Mouse (Mus musculus) lung, postnatal 4 days (tissue): ENCODE measurements at regions not wholly inside any gene's neighbourhood (a gene's known extent, or its start where the extent isn't known, plus 50 kb on each side); places are given as distances from the start of the nearest gene placed in this dataset.
"Not testable (repeated sequence)": the region's sequence is repeated elsewhere in the genome, so short reads cannot be mapped to it uniquely, and the experiment has no call there.

ENCODE experiments used
- DNase-seq, 2 experiments: peaks; one replicate each; pipeline ENCODE4 v3.0.0; 2021

DNA sequence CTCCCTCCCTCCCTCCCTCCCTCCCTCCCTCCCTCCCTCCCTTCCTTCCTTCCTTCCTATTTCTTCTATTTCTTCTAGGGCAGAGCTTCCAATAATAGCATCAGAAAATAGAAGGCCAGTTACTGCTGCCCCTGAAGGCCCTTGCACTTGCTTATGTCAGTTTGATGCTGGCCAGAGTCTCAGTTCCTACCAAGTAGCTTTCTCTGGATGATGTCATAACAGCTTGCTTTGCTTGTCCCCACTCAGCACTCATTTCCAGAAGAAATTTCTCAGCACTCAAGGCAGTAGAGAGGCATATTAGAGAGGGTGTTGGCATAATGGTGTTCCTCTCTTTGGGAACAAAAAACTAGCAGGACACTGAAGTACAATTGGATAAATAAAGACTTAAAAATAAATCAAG is 811.6 kb upstream of the 4930444P10Rik start:
- no peak for DNase-seq

GRCm38 (mm10) chr1:16868383-16868782 is 775.3 kb upstream of the 4930444P10Rik start:
- not testable (repeated sequence) for DNase-seq

DNA sequence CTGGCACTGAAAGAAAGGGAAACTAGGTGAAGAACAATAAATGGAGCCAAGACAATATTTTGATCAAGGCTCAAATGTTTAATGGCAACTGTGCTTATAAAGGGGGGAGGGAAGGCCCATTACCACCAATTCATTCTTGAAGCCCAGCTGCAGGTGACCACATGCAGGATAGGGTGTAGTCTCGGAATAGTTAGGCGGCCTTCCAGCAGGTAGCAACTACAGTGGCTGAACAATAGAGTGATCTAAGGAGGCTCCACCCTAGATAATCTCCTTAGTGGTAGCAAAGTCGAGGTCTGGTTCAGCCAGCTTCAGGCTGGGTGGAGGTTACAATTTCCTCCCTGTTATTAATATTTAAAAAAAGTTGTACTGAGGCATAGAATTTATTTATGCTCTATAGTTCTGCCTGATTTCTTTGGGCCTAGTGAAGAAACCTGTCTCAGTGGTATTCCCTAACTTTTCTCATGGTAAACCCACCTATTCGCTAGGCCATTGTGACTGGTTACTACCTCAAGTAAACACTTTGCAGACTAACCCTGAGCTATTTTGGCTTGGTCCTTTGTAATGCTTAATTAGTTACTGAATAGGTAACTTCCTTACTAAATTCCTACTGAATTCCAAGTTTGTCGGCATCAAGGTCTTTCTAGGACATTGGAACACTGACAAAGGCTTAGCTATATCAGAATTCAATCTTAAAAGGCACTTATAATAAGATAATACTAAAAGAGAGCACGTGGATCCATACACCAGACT is 774.1 kb upstream of the 4930444P10Rik start:
- not testable (repeated sequence) for DNase-seq

- no peak for DNase-seq
Observed at GRCm38 (mm10) chr1:16837111-16837510, 744.0 kb upstream of the 4930444P10Rik start.

GRCm38 (mm10) chr1:16824709-16825108 is 731.6 kb upstream of the 4930444P10Rik start:
- DNase-seq = not testable (repeated sequence)

- no peak for DNase-seq
Observed at GRCm38 (mm10) chr1:16824057-16824456, 730.9 kb upstream of the 4930444P10Rik start.

DNA sequence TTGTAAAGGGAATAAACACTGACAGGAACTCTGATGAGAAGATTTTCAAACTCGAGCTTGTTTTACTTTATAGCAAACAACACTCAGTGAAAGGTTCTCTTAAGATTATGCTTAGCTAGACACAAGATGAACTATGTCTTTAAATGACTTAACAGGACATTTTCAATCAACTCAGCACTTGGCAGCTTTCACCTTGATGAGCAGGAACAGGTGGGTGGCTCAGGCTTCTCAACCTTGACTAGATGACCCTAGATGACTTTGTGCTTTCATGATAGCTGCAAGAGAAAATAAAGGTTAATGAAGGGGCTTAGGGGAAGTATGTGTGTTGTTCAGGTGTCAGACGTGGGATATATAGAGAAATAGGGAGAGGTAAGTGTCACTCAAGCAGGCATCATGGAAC is 728.1 kb upstream of the 4930444P10Rik start:
- no peak for DNase-seq

- DNase-seq = no peak
Observed at GRCm38 (mm10) chr1:16816572-16816971, 723.4 kb upstream of the 4930444P10Rik start.

DNA sequence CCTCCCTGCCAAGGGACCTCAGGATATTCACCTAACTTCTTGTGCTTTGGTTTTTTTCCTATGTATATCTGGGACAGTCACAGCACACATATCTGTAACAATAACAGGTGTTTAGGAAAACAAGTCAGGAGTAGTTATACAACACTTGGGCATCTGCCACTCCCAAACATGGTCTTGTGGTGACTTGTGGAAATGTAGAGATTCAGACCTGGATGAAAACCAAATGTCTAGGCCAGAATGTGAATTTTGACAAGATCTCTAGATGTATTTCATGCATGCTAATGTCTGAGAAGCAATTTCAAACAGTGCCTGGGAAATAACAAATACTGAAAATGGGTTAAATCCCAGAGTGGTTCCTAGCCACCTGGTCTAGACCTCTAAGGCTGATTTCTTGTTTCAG is 722.6 kb upstream of the 4930444P10Rik start:
- DNase-seq = no peak

DNA sequence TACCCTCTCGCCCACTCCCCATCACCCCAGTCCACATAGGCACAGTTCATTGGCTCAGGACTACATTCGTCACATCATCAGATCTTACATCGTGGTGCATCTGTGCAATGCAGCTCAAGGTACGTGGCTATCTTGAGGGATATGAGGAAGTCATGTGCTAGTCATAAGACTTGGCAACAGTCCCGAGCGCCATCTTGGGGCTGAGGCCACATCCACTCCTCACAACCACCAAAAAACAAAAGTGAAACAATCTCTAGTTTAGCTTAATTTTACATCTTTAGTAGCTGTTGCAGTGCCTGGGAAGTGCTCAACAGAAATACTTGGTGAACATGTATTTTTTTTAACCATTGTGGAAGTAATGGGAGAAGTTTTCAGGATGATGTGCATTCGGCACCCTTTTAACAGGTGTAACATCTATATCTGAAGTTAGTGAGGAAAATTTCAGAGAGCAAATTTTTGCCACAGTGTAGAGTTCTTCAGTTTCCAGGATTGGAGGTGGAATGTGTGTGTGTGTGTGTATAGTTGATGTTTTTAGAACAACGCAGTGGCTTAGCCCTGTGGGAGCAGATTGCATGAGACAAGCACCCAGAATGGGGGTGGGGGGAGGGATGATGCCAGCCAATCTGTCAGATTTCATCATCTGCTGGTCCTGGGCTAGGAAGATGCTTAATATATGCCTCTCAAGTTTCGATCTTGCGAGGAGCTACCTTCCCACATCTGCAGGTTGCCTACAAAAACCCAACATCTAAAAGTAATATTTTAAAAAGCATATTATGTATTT is 716.4 kb upstream of the 4930444P10Rik start:
- DNase-seq = no peak

DNA sequence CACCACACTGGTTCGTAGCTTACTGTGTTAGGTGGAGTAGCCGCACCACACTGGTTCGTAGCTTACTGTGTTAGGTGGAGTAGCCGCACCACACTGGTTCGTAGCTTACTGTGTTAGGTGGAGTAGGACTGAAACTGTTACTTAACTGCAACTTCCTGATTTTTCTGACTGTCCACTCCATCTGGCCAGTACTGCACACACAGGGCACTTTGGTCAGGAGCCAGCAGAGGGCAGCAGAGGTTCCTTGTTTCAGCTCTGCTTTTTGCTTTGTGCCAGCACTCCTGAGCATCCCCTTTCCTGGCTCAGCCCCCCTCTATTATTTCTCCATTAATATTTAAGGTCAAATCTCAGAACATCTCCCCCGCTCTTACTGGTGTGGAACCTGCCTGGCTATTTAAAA is 705.2 kb upstream of the 4930444P10Rik start:
- peak; percentile 73 to 84 for DNase-seq

DNA sequence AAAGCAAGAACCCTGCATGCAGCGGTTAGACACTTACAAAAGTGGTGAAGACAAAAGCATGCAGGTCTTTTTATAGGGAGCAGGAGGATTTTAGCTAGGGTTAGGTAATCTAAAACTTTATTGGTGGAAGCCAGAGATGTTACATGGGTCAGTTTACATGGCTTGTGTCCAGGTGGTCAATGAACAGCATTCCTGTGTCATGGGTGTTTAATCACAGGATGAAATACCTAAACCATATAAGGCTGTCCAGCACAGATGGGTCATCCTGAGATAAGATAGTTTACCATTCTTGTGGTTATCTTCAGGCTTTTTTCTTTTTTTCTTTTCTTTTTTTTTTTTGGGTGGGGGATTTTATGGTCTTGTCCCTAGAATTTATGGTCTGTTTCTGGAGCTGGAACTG is 703.3 kb upstream of the 4930444P10Rik start:
- DNase-seq = no peak

DNA sequence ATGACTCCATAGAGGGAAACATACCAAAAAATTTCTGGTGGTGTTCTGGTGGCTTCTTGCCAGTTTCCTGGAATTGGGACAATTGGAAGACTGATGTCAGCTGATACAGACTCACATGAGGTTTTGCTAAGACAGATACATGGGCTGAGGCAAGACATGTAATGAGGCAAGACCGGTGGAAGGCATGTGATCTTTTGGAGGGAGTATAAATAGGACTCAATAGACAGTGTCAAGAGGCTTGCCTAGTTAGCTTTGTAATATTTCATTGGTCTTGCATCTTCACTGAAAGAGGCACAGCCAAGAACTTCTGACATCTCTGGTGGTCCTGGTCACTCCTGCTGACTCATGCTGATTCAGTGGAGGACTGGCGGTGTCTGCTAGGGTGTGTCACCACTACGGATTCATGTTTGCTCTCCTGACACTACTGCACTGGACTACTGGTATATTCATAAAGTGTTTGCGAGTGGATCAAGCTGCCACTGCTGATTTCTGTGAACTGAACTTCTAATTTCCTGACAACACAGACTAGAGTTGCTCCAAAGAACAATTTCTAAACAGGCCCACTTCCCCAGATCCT is 697.7 kb upstream of the 4930444P10Rik start:
- DNase-seq = no peak

GRCm38 (mm10) chr1:16779791-16780190 is 686.7 kb upstream of the 4930444P10Rik start:
- no peak for DNase-seq

GRCm38 (mm10) chr1:16760951-16761350 is 667.8 kb upstream of the 4930444P10Rik start:
- no peak for DNase-seq
